Mouse (Mus musculus) intestine, embryonic 15.5 days (tissue): ENCODE measurements around the gene Gse1. TPM values are rescaled to one million over a fixed set of nuclear protein-coding genes. Genes with fewer than 3 reads are reported as not detected.

Experiments
- ATAC-seq: fragments of 200-750 bp; cut with Nextera tagmentation; 2 replicates; pipeline ENCODE4 v1.8.0; 2017; ENCODE audit warnings: moderate TSS enrichment, moderate library complexity
- H3K27ac ChIP-seq: fragments of 300-500 bp; sonication (generic); 2 replicates; pipeline ENCODE4 v1.5.1; 2015; ENCODE audit warnings: mild to moderate bottlenecking, inconsistent platforms
- H3K27me3 ChIP-seq: fragments of 300-500 bp; sonication (generic); replicated peaks from 2 replicates; pipeline ENCODE4 v1.6.1; 2015; ENCODE audit warnings: inconsistent platforms
- H3K36me3 ChIP-seq: fragments of 300-500 bp; sonication (generic); 2 replicates; pipeline ENCODE4 v1.6.1; 2015; ENCODE audit warnings: inconsistent platforms
- H3K4me1 ChIP-seq: fragments of 300-500 bp; sonication (generic); replicated peaks from 2 replicates; pipeline ENCODE4 v1.6.1; 2015; ENCODE audit warnings: inconsistent platforms
- H3K4me2 ChIP-seq: fragments of 300-500 bp; sonication (generic); replicated peaks from 2 replicates; pipeline ENCODE4 v1.6.1; 2015; ENCODE audit warnings: mild to moderate bottlenecking, inconsistent platforms
- H3K4me3 ChIP-seq: fragments of 300-500 bp; sonication (generic); replicated peaks from 2 replicates; pipeline ENCODE4 v1.5.1; 2015; ENCODE audit warnings: inconsistent platforms
- H3K9ac ChIP-seq: fragments of 300-500 bp; sonication (generic); 2 replicates; pipeline ENCODE4 v1.6.1; 2015; ENCODE audit warnings: inconsistent platforms
- H3K9me3 ChIP-seq: fragments of 300-500 bp; sonication (generic); 2 replicates; pipeline ENCODE4 v1.6.1; 2016; ENCODE audit warnings: inconsistent platforms
- WGBS: fragments of 180-500 bp; shearing (Covaris S2); methylation state at CpG from one replicate; pipeline ENCODE4 v1.1.7; 2015; 5-methylcytosine and 5-hydroxymethylcytosine counted together
- polyA plus RNA-seq: library from polyadenylated mRNA; unstranded; fragments of >200 nt; fragmentation: Nextera tagmentation; extraction: Ambion mirVana; gene quantifications from 2 replicates; pipeline ENCODE4 v1.2.1, GENCODE M21; 2015

The Gse1 gene
- polyA plus RNA-seq, 1 experiment from 2014 or later: 7.9 TPM

- Histone ChIP-seq H3K4me1 (peaks cover 42% of the 10 kb centered on the region), H3K36me3 (no peaks in the 10 kb centered on the region), H3K9ac (no peak overlapping the region), H3K4me2 (peak overlapping the region; percentile 9; the same call in 1 of the 2 replicates), H3K9me3 (no peaks in the 10 kb centered on the region), H3K27me3 (no peaks in the 10 kb centered on the region; the same call in 1 of the 2 replicates), H3K27ac (peak overlapping the region; percentile 76), H3K4me3 (no peak overlapping the region)
- 71% methylated on average over 6 of the region's 6 CpGs for WGBS
- ATAC-seq: no peak; the same call in 1 of the 2 replicates
These were observed 154.9 kb downstream of the Gse1 start for GRCm38 (mm10) chr8:120383204-120383560.

DNA sequence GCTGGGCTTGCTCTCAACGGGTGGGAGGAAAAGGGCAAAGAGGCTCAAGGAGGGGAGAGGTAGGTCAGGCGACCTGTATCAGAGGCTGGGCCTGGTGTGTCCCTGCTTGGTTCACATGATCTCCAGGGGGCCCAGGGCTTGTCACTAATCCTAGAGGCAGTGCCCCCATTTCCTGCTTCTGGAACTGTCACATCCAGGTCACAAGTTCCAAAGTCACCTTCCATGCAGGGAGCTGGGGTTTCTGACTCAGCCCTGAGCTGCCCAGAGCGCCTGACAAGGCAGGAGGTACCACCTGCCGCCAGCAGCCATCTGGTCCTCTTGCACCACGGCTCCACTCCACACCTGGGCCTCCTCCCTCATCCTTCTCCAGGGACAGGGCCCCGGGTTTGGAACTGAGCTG, 155.5 kb downstream of the Gse1 start:
- Histone ChIP-seq H3K9ac (no peak overlapping the region), H3K27ac (peak overlapping the region; percentile 76; the same call in 1 of the 2 replicates), H3K4me1 (peaks cover 37% of the 10 kb centered on the region), H3K27me3 (no peaks in the 10 kb centered on the region; the same call in 1 of the 2 replicates), H3K9me3 (no peaks in the 10 kb centered on the region), H3K4me2 (no peak overlapping the region; the same call in 1 of the 2 replicates), H3K36me3 (no peaks in the 10 kb centered on the region), H3K4me3 (no peak overlapping the region)
- peak; percentile 66 for ATAC-seq
- 49% methylated on average over 6 of the region's 6 CpGs for WGBS

DNA sequence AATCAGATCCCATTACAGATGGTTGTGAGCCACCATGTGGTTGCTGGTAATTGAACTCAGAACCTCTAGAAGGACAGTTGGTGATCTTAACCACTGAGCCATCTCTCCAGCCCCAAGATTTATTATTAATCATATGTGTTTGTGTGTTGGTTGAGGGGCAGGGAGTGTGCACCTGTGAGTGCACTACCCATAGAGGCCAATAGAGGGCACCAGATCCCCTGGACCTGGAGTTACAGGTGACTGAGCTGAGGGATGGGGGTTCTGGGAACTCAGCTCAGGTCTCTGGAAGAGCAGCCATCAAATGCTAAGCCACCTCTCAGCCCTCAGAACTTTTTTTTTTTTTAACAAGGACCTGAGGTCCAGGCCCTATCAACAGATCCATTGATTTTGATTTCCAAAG, 156.5 kb downstream of the Gse1 start:
- H3K27ac ChIP-seq: no peak overlapping the region
- H3K27me3 ChIP-seq: no peaks in the 10 kb centered on the region; the same call in 1 of the 2 replicates
- H3K9ac ChIP-seq: no peak overlapping the region
- H3K4me1 ChIP-seq: peaks cover 32% of the 10 kb centered on the region
- H3K9me3 ChIP-seq: no peaks in the 10 kb centered on the region
- ATAC-seq: no peak
- no peak overlapping the region for H3K4me2 ChIP-seq
- H3K4me3 ChIP-seq: no peak overlapping the region
- H3K36me3 ChIP-seq: no peaks in the 10 kb centered on the region

DNA sequence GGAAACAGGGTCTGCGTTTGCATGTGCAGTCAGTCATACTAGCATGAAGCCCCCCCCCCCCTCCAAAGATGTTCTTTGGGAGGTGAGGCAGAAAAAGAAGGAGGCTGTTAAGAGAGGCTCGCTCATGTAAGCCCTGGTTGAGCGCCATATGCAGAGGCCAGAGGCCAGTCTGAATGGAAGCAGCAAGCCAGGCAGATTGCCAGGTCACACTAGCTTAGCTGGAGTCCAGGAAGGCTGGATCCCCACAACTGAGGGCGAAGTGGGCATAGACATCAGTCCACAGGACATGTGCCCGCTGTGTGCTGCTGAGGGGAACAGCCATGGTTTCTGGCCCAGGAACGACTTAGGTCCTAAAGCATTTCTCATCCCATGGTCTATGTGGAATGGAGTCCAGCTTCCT, 160.0 kb downstream of the Gse1 start:
- ATAC-seq: no peak
- WGBS: 88% methylated on average over 6 of the region's 6 CpGs
- no peak overlapping the region for H3K4me2 ChIP-seq

GRCm38 (mm10) chr8:120390598-120390997, 162.3 kb downstream of the Gse1 start:
- no peak overlapping the region for H3K4me3 ChIP-seq
- H3K36me3 ChIP-seq: no peaks in the 10 kb centered on the region
- H3K9ac ChIP-seq: no peak overlapping the region
- no peak overlapping the region for H3K4me2 ChIP-seq
- H3K9me3 ChIP-seq: no peaks in the 10 kb centered on the region
- no peak for ATAC-seq
- 91% methylated on average over 7 of the region's 7 CpGs for WGBS
- H3K27me3 ChIP-seq: no peaks in the 10 kb centered on the region
- no peak overlapping the region for H3K27ac ChIP-seq
- H3K4me1 ChIP-seq: peaks cover 24% of the 10 kb centered on the region

More for the DNA sequence above, 160.0 kb downstream of the Gse1 start:
- Histone ChIP-seq H3K4me1 (peaks cover 31% of the 10 kb centered on the region), H3K9ac (no peak overlapping the region), H3K27me3 (no peaks in the 10 kb centered on the region), H3K9me3 (no peaks in the 10 kb centered on the region), H3K27ac (no peak overlapping the region), H3K4me3 (no peak overlapping the region), H3K36me3 (no peaks in the 10 kb centered on the region)

DNA sequence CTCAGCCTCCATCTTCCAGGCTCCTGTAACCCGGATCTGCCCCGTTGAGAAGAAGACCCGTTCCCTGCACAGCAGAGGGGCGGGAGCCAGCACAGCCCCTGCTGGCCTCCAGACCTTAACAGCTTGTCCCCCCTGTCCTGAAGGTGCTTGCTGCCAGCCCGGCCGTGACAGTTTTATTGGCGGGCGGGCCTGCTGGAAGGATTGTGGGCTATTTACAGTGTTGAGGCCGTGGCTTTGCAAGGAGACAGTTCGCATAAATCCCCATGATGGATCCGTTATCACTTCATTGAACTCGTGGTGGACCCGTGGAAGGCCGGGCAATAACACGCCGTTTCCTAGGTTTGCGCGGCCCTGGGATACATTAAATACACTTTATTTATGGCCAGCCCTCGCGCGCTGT, 163.6 kb downstream of the Gse1 start:
- H3K4me3 ChIP-seq: no peak overlapping the region
- ATAC-seq: no peak
- H3K4me2 ChIP-seq: no peak overlapping the region; the same call in 1 of the 2 replicates
- no peaks in the 10 kb centered on the region for H3K9me3 ChIP-seq
- WGBS: 27% methylated on average over 21 of the region's 21 CpGs
- H3K9ac ChIP-seq: no peak overlapping the region
- peaks cover 19% of the 10 kb centered on the region for H3K4me1 ChIP-seq
- no peak overlapping the region for H3K27ac ChIP-seq
- H3K27me3 ChIP-seq: no peaks in the 10 kb centered on the region
- H3K36me3 ChIP-seq: no peaks in the 10 kb centered on the region

DNA sequence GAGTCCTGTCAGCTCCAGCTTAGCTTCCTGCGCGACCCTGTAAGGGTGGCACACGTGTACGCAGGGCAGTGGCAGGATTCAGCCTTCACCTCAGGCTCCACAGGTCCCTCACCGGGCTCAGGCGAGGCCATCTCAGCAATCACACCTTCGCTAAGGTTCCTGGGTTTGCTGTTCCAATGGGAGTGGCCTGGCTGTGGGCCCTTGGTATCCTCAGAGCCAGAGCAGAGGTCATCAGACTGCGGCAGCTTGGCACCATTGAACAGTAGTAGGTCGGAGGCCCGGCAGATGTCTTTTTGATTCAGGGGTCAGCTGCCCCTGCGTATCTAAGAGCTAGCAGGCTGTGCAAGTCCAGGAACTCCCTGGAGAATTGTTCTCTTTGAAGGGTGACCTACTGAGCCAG, 164.8 kb downstream of the Gse1 start:
- Histone ChIP-seq H3K27me3 (peaks cover 4% of the 10 kb centered on the region; the same call in 1 of the 2 replicates), H3K9me3 (no peaks in the 10 kb centered on the region), H3K36me3 (no peaks in the 10 kb centered on the region), H3K4me1 (peaks cover 17% of the 10 kb centered on the region), H3K4me2 (no peak overlapping the region), H3K4me3 (no peak overlapping the region), H3K27ac (no peak overlapping the region), H3K9ac (no peak overlapping the region)
- ATAC-seq: no peak
- WGBS: 77% methylated on average over 11 of the region's 11 CpGs

- Histone ChIP-seq H3K27ac (no peak overlapping the region), H3K4me3 (no peak overlapping the region), H3K4me1 (peaks cover 19% of the 10 kb centered on the region), H3K27me3 (peaks cover 4% of the 10 kb centered on the region; the same call in 1 of the 2 replicates), H3K9ac (no peak overlapping the region), H3K4me2 (no peak overlapping the region), H3K9me3 (no peaks in the 10 kb centered on the region), H3K36me3 (no peaks in the 10 kb centered on the region)
- no peak for ATAC-seq
- 83% methylated on average over 9 of the region's 9 CpGs for WGBS
These were observed 165.6 kb downstream of the Gse1 start for GRCm38 (mm10) chr8:120393871-120394275.

- no peaks in the 10 kb centered on the region for H3K9me3 ChIP-seq
- H3K27ac ChIP-seq: no peak overlapping the region
- H3K36me3 ChIP-seq: no peaks in the 10 kb centered on the region
- ATAC-seq: no peak
- no peak overlapping the region for H3K4me3 ChIP-seq
- H3K9ac ChIP-seq: no peak overlapping the region
- H3K27me3 ChIP-seq: peaks cover 4% of the 10 kb centered on the region
- H3K4me1 ChIP-seq: peaks cover 29% of the 10 kb centered on the region
- no peak overlapping the region for H3K4me2 ChIP-seq
- WGBS: 98% methylated on average over 3 of the region's 3 CpGs
These were observed 167.6 kb downstream of the Gse1 start for GRCm38 (mm10) chr8:120395892-120396291.

DNA sequence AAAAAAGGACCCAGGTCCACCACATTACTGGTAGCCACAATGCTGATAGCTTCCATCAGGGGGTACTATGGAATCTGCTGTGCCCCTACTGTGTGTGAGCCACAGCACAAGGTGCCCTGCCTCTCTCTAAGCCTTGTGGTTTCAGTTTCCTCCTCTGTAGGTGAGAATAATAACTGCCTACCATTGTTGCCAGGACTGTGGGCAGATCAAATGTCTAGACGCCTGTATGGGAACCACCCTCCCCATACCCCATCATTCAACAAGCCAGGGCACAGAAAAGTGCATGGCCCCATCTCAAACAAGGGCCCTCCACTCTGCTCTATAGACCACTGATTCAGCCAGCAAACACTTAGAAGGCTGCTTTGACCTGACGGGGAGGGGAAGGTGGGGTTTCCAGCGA, 168.5 kb downstream of the Gse1 start:
- ATAC-seq: no peak
- H3K27me3 ChIP-seq: peaks cover 4% of the 10 kb centered on the region
- no peak overlapping the region for H3K4me3 ChIP-seq
- no peak overlapping the region for H3K4me2 ChIP-seq
- H3K36me3 ChIP-seq: no peaks in the 10 kb centered on the region
- H3K4me1 ChIP-seq: peaks cover 28% of the 10 kb centered on the region
- no peak overlapping the region for H3K27ac ChIP-seq
- 66% methylated on average over 3 of the region's 3 CpGs for WGBS
- no peaks in the 10 kb centered on the region for H3K9me3 ChIP-seq
- no peak overlapping the region for H3K9ac ChIP-seq

DNA sequence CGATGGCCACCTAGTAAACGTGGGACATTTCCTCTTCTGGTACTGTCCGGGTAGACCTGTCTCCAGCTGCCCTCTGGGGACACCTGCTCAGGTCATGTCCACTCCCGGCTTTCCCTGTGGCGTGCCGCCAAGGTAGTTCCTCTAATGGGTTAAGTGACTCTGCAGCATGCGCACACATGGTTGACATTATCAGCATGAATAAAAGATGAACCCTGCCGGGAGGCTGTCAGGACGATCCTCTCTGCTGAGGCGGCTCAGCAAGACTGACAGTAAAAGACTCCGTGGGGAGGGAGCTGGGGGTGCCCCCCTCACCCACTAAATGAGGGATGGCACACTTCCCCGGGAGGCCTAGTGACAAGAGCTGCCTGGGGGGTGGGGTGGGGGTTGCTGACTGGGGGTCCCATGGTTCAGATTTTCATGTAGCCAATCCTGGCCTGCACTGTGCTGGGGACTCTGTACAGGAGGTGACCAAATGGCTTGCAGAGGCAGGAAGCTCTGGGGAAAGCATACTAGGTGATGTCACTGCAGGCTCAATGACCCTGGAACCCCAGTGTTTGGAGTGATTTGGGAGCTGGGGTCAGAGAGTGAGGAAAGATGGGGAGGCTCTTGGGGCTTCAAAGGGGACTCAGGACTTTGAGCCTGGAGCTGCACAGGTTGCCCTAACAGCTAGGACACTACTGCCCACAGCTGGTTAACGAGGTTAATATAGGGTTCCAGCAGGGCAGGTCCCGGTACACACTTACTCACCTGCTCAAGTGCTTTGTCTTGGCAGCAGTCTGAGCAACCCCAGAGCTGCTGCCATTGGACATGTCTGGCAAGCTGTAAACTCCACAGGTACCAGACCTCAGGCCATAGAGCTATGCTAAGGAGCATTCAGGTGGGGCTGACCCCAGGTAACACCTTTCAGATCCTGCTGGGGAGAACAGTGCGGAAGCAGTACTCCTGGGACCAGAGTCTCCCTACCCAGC, 169.5 kb downstream of the Gse1 start:
- H3K9me3 ChIP-seq: no peaks in the 10 kb centered on the region
- H3K27me3 ChIP-seq: peaks cover 4% of the 10 kb centered on the region
- 66% methylated on average over 15 of the region's 15 CpGs for WGBS
- H3K9ac ChIP-seq: no peak overlapping the region
- peaks cover 19% of the 10 kb centered on the region for H3K4me1 ChIP-seq
- no peak overlapping the region for H3K4me3 ChIP-seq
- H3K36me3 ChIP-seq: no peaks in the 10 kb centered on the region
- no peak for ATAC-seq
- H3K4me2 ChIP-seq: no peak overlapping the region
- no peak overlapping the region for H3K27ac ChIP-seq

DNA sequence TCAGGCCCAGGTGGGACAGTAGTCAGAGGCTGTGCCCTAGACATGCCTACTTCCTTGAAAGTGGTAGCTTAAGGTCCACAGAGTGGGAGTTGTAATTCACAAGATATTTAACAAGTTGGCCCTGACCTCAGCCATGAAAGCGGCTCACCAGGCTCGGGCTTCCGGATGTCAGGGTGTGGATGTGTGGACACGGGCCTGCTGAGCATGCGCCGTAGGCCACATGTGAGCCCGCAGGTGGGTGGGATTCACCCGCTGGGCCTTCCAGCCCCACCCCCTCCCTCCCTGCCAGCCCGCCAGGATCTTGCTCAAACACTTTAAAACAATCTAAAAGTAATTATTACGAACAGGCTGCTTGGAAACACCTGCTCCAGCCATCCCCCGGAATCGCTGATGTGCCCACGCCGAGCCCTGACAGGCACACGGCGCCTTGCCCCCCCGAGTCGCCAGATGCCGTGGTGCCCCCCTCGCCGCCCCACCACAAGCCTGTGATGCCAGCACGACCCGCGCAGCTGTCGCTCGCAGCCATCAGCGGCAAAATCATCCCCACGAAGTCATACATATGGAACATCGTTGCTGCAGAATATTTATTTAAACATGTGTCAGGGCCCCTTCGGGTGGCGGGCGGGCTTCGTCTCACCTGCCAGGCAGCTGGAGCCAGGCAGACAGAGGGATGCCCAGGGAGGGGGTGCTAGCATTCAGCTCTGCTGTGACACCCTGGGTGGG, 171.1 kb downstream of the Gse1 start:
- H3K4me3 ChIP-seq: no peak overlapping the region

More for the DNA sequence above, 171.1 kb downstream of the Gse1 start:
- H3K27me3 ChIP-seq: peaks cover 4% of the 10 kb centered on the region
- H3K4me2 ChIP-seq: peak overlapping the region; percentile 48
- 27% methylated on average over 33 of the region's 33 CpGs for WGBS
- H3K36me3 ChIP-seq: no peaks in the 10 kb centered on the region
- peak; percentile 42; the same call in 1 of the 2 replicates for ATAC-seq
- H3K9ac ChIP-seq: no peak overlapping the region
- peaks cover 11% of the 10 kb centered on the region for H3K4me1 ChIP-seq
- no peaks in the 10 kb centered on the region for H3K9me3 ChIP-seq
- no peak overlapping the region for H3K27ac ChIP-seq
